Mouse (Mus musculus) limb, embryonic 13.5 days (tissue): ENCODE data around the gene Ski. TPM values are rescaled to one million over a fixed set of nuclear protein-coding genes. Genes with fewer than 3 reads are reported as not detected.

Source experiments
- ATAC-seq: fragments of 200-750 bp; cut with Nextera tagmentation; 2 replicates; pipeline ENCODE4 v1.8.0; 2017; ENCODE audit warnings: low read depth, moderate number of reproducible peaks, moderate TSS enrichment; ENCODE audit not compliant: low FRiP score
- H3K27ac ChIP-seq: fragments of 300-500 bp; sonication (generic); 2 replicates; pipeline ENCODE4 v1.5.1; 2015; ENCODE audit warnings: inconsistent platforms, mild to moderate bottlenecking, moderate library complexity
- H3K27me3 ChIP-seq: fragments of 300-500 bp; sonication (generic); 2 replicates; pipeline ENCODE4 v1.6.1; 2015; ENCODE audit warnings: mild to moderate bottlenecking, inconsistent platforms
- H3K36me3 ChIP-seq: fragments of 300-500 bp; sonication (generic); 2 replicates; pipeline ENCODE4 v1.6.1; 2015; ENCODE audit warnings: inconsistent platforms, mild to moderate bottlenecking, moderate library complexity
- H3K4me1 ChIP-seq: fragments of 300-500 bp; sonication (generic); 2 replicates; pipeline ENCODE4 v1.6.1; 2015; ENCODE audit warnings: inconsistent platforms
- H3K4me2 ChIP-seq: fragments of 300-500 bp; sonication (generic); replicated peaks from 2 replicates; pipeline ENCODE4 v1.6.1; 2015; ENCODE audit warnings: inconsistent platforms, mild to moderate bottlenecking, moderate library complexity
- H3K4me3 ChIP-seq: fragments of 300-500 bp; sonication (generic); 2 replicates; pipeline ENCODE4 v1.5.1; 2015; ENCODE audit warnings: moderate library complexity, mild to moderate bottlenecking, inconsistent platforms
- H3K9ac ChIP-seq: fragments of 300-500 bp; sonication (generic); 2 replicates; pipeline ENCODE4 v1.6.1; 2015; ENCODE audit warnings: mild to moderate bottlenecking, inconsistent platforms
- H3K9me3 ChIP-seq: fragments of 300-500 bp; sonication (generic); 2 replicates; pipeline ENCODE4 v1.6.1; 2016; ENCODE audit warnings: inconsistent platforms
- WGBS: fragments of 180-500 bp; shearing (Covaris S2); methylation state at CpG from one replicate; pipeline ENCODE4 v1.1.7; 2015; 5-methylcytosine and 5-hydroxymethylcytosine counted together
- polyA plus RNA-seq: library from polyadenylated mRNA; unstranded; fragments of >200 nt; fragmentation: Nextera tagmentation; extraction: Ambion mirVana; gene quantifications from 2 replicates; pipeline ENCODE4 v1.2.1, GENCODE M21; 2015

Gene Ski
- polyA plus RNA-seq, 1 experiment from 2014 or later, result 24.8 TPM

GRCm38 (mm10) chr4:155151845-155152244 lies 70.5 kb downstream of the Ski start:
- peak overlapping the region; percentile 78 for H3K9ac ChIP-seq

GRCm38 (mm10) chr4:155151221-155151788 lies 71.1 kb downstream of the Ski start:
- Histone ChIP-seq H3K4me3 (peak overlapping the region; percentile 52), H3K9ac (peak overlapping the region; percentile 78), H3K27me3 (no peaks in the 10 kb centered on the region), H3K27ac (peak overlapping the region; percentile 94), H3K36me3 (peaks cover 40% of the 10 kb centered on the region), H3K9me3 (no peaks in the 10 kb centered on the region), H3K4me1 (peaks cover 56% of the 10 kb centered on the region), H3K4me2 (peak overlapping the region; percentile 82)
- 50% methylated on average over 12 of the region's 12 CpGs for WGBS
- 0 out of 2 replicates have a peak, but pooled peaks have one; percentile 16 for ATAC-seq

More at GRCm38 (mm10) chr4:155151845-155152244, 70.5 kb downstream of the Ski start:
- 64% methylated on average over 4 of the region's 4 CpGs for WGBS
- H3K27ac ChIP-seq, result no peak overlapping the region
- peaks cover 51% of the 10 kb centered on the region for H3K4me1 ChIP-seq
- no peaks in the 10 kb centered on the region for H3K27me3 ChIP-seq
- peak overlapping the region; percentile 82 for H3K4me2 ChIP-seq
- no peak for ATAC-seq
- H3K4me3 ChIP-seq, result no peak overlapping the region; the same call in 1 of the 2 replicates
- H3K9me3 ChIP-seq, result no peaks in the 10 kb centered on the region
- peaks cover 45% of the 10 kb centered on the region for H3K36me3 ChIP-seq

- Histone ChIP-seq H3K9me3 (no peaks in the 10 kb centered on the region), H3K4me2 (peak overlapping the region; percentile 82), H3K9ac (peak overlapping the region; percentile 78), H3K27me3 (no peaks in the 10 kb centered on the region), H3K36me3 (peaks cover 32% of the 10 kb centered on the region), H3K4me1 (peaks cover 64% of the 10 kb centered on the region), H3K27ac (peak overlapping the region; percentile 94), H3K4me3 (peak overlapping the region; percentile 52)
- 4% methylated on average over 73 of the region's 73 CpGs for WGBS
- peak; percentile 88 for ATAC-seq
Observed at GRCm38 (mm10) chr4:155150276-155151113, 71.9 kb downstream of the Ski start.

GRCm38 (mm10) chr4:155149941-155150275 lies 72.5 kb downstream of the Ski start:
- no peaks in the 10 kb centered on the region for H3K9me3 ChIP-seq
- no peak for ATAC-seq
- no peaks in the 10 kb centered on the region for H3K27me3 ChIP-seq
- H3K4me3 ChIP-seq, result peak overlapping the region; percentile 52; the same call in 1 of the 2 replicates
- H3K4me1 ChIP-seq, result peaks cover 66% of the 10 kb centered on the region
- 59% methylated on average over 6 of the region's 6 CpGs for WGBS
- peak overlapping the region; percentile 78 for H3K9ac ChIP-seq
- H3K27ac ChIP-seq, result peak overlapping the region; percentile 94
- peaks cover 26% of the 10 kb centered on the region for H3K36me3 ChIP-seq
- peak overlapping the region; percentile 82 for H3K4me2 ChIP-seq

- no peak for ATAC-seq
- Histone ChIP-seq H3K27ac (peak overlapping the region; percentile 94), H3K4me1 (peaks cover 69% of the 10 kb centered on the region), H3K36me3 (peaks cover 19% of the 10 kb centered on the region), H3K9ac (no peak overlapping the region), H3K27me3 (no peaks in the 10 kb centered on the region), H3K4me3 (no peak overlapping the region), H3K9me3 (no peaks in the 10 kb centered on the region), H3K4me2 (no peak overlapping the region)
- 66% methylated on average over 8 of the region's 8 CpGs for WGBS
Observed at GRCm38 (mm10) chr4:155148910-155149698, 73.3 kb downstream of the Ski start.

GRCm38 (mm10) chr4:155148453-155148852 lies 73.9 kb downstream of the Ski start:
- Histone ChIP-seq H3K36me3 (peaks cover 14% of the 10 kb centered on the region), H3K27ac (peak overlapping the region; percentile 94; the same call in 1 of the 2 replicates), H3K4me2 (no peak overlapping the region), H3K9ac (no peak overlapping the region), H3K9me3 (no peaks in the 10 kb centered on the region), H3K4me1 (peaks cover 72% of the 10 kb centered on the region), H3K4me3 (no peak overlapping the region), H3K27me3 (no peaks in the 10 kb centered on the region)
- ATAC-seq, result no peak
- 80% methylated on average over 4 of the region's 4 CpGs for WGBS

GRCm38 (mm10) chr4:155146107-155146823 lies 76.1 kb downstream of the Ski start:
- Histone ChIP-seq H3K9me3 (no peaks in the 10 kb centered on the region), H3K9ac (no peak overlapping the region), H3K36me3 (no peaks in the 10 kb centered on the region), H3K4me2 (no peak overlapping the region), H3K27ac (peak overlapping the region; percentile 99; the same call in 1 of the 2 replicates), H3K27me3 (no peaks in the 10 kb centered on the region), H3K4me1 (peaks cover 79% of the 10 kb centered on the region), H3K4me3 (no peak overlapping the region)
- no peak for ATAC-seq
- 64% methylated on average over 14 of the region's 14 CpGs for WGBS

GRCm38 (mm10) chr4:155144548-155145180 lies 77.7 kb downstream of the Ski start:
- Histone ChIP-seq H3K4me1 (peaks cover 79% of the 10 kb centered on the region), H3K9ac (peak overlapping the region; percentile 48), H3K27me3 (no peaks in the 10 kb centered on the region), H3K4me3 (no peak overlapping the region), H3K27ac (peak overlapping the region; percentile 99), H3K4me2 (peak overlapping the region; percentile 40), H3K9me3 (no peaks in the 10 kb centered on the region), H3K36me3 (no peaks in the 10 kb centered on the region)
- ATAC-seq, result no peak
- 34% methylated on average over 4 of the region's 4 CpGs for WGBS

- ATAC-seq, result peak; percentile 93
- no peak overlapping the region for H3K4me3 ChIP-seq
- H3K9me3 ChIP-seq, result no peaks in the 10 kb centered on the region
- 15% methylated on average over 12 of the region's 12 CpGs for WGBS
- H3K27me3 ChIP-seq, result no peaks in the 10 kb centered on the region
- H3K27ac ChIP-seq, result peak overlapping the region; percentile 99
- H3K4me1 ChIP-seq, result peaks cover 79% of the 10 kb centered on the region
- no peaks in the 10 kb centered on the region for H3K36me3 ChIP-seq
- peak overlapping the region; percentile 53 for H3K9ac ChIP-seq
- H3K4me2 ChIP-seq, result peak overlapping the region; percentile 40
Observed at GRCm38 (mm10) chr4:155143871-155144502, 78.4 kb downstream of the Ski start.

- H3K4me2 ChIP-seq, result peak overlapping the region; percentile 40; the same call in 1 of the 2 replicates
- no peaks in the 10 kb centered on the region for H3K27me3 ChIP-seq
- no peaks in the 10 kb centered on the region for H3K9me3 ChIP-seq
- no peak for ATAC-seq
- H3K4me1 ChIP-seq, result peaks cover 81% of the 10 kb centered on the region
- peak overlapping the region; percentile 99 for H3K27ac ChIP-seq
- 47% methylated on average over 2 of the region's 2 CpGs for WGBS
- no peaks in the 10 kb centered on the region for H3K36me3 ChIP-seq
- H3K9ac ChIP-seq, result peak overlapping the region; percentile 53
- no peak overlapping the region for H3K4me3 ChIP-seq
Observed at GRCm38 (mm10) chr4:155143411-155143810, 79.0 kb downstream of the Ski start.

- peaks cover 87% of the 10 kb centered on the region for H3K4me1 ChIP-seq
Observed at GRCm38 (mm10) chr4:155142836-155143235, 79.6 kb downstream of the Ski start.

More at GRCm38 (mm10) chr4:155142836-155143235, 79.6 kb downstream of the Ski start:
- no peak overlapping the region for H3K4me3 ChIP-seq
- H3K27me3 ChIP-seq, result no peaks in the 10 kb centered on the region
- no peak for ATAC-seq
- 0 out of 2 replicates have a peak overlapping the region, but pooled peaks have one; percentile 53 for H3K9ac ChIP-seq
- H3K27ac ChIP-seq, result peak overlapping the region; percentile 99
- 85% methylated on average over 5 of the region's 5 CpGs for WGBS
- H3K9me3 ChIP-seq, result no peaks in the 10 kb centered on the region
- no peaks in the 10 kb centered on the region for H3K36me3 ChIP-seq
- H3K4me2 ChIP-seq, result no peak overlapping the region
